Mouse (Mus musculus) olfactory bulb, adult 2 months (tissue): ENCODE measurements around the gene Pbld2.

Experiments
- CTCF ChIP-seq: fragments of 200-500 bp; IDR thresholded peaks from 2 replicates; pipeline ENCODE4 v1.5.1; 2012; ENCODE audit warnings: low read depth, mild to moderate bottlenecking, low read length, moderate library complexity; ENCODE audit not compliant: insufficient read depth
- POLR2A ChIP-seq: fragments of 200-500 bp; IDR thresholded peaks from 2 replicates; pipeline ENCODE4 v1.6.1; 2012; ENCODE audit warnings: mild to moderate bottlenecking, low read depth, low read length, moderate library complexity; ENCODE audit not compliant: insufficient read depth

DNA sequence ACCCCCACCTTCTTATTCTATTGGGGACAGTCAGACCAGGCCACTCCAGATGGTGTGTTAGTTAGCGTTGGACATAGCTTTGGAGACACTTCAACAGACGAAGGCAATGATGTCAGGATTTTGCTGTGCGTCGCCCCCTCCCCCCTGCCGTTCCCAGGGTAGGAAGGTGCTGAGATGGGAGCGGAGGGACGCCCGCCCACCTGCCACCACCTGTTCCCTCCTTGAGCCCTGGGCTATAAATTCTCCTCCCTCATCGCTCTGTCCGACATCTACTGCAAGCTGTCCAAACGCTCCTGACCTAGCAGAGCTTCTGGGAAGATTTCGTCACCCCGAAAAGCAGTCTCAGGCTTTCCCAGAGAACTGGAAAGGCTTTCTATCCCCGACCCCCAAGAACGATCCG lies 75.4 kb downstream of the Pbld2 start, which contains the start of gene Atoh7:
- no peak for TF ChIP-seq CTCF
- no peak for TF ChIP-seq POLR2A
